Mouse (Mus musculus) hindbrain, postnatal 0 days (tissue): Measurements from ENCODE around the gene Nelfb. TPM values are rescaled to one million over a fixed set of nuclear protein-coding genes. Genes with fewer than 3 reads are reported as not detected.
"Not testable (repeated sequence)": the region's sequence is repeated elsewhere in the genome, so short reads cannot be mapped to it uniquely, and the experiment has no call there.

Experiments used
- ATAC-seq: fragments of 200-750 bp; cut with Nextera tagmentation; 2 replicates; pipeline ENCODE4 v1.8.0; 2017; ENCODE audit warnings: mild to moderate bottlenecking, moderate TSS enrichment, moderate library complexity
- DNase-seq: peaks from one replicate; pipeline ENCODE4 v3.0.0-alpha.2; 2015; ENCODE audit warnings: low spot score
- H3K27ac ChIP-seq: fragments of 300-500 bp; sonication (generic); 2 replicates; pipeline ENCODE4 v1.5.1; 2014; ENCODE audit warnings: mild to moderate bottlenecking
- H3K27me3 ChIP-seq: fragments of 300-500 bp; sonication (generic); 2 replicates; pipeline ENCODE4 v1.6.1; 2014; ENCODE audit warnings: low read length, mixed read lengths; ENCODE audit not compliant: insufficient read depth
- H3K36me3 ChIP-seq: fragments of 300-500 bp; sonication (generic); 2 replicates; pipeline ENCODE4 v1.6.1; 2014; ENCODE audit warnings: low read length, mixed read lengths; ENCODE audit not compliant: insufficient read depth
- H3K4me1 ChIP-seq: fragments of 300-500 bp; sonication (generic); 2 replicates; pipeline ENCODE4 v1.6.1; 2014; ENCODE audit warnings: antibody characterized with exemption, low read length, mixed read lengths; ENCODE audit not compliant: insufficient read depth
- H3K4me2 ChIP-seq: fragments of 300-500 bp; sonication (generic); 2 replicates; pipeline ENCODE4 v1.6.1; 2014; ENCODE audit warnings: low read depth, mild to moderate bottlenecking, low read length, moderate library complexity, mixed read lengths
- H3K4me3 ChIP-seq: fragments of 300-500 bp; sonication (generic); 2 replicates; pipeline ENCODE4 v1.5.1; 2014; ENCODE audit warnings: low read length
- H3K9ac ChIP-seq: fragments of 300-500 bp; sonication (generic); replicated peaks from 2 replicates; pipeline ENCODE4 v1.6.1; 2014; ENCODE audit warnings: mild to moderate bottlenecking, low read length, moderate library complexity, mixed read lengths
- H3K9me3 ChIP-seq: fragments of 300-500 bp; sonication (generic); 2 replicates; pipeline ENCODE4 v1.6.1; 2016; ENCODE audit warnings: low read length, mixed read lengths
- CTCF ChIP-seq: IDR thresholded peaks from 2 replicates; pipeline ENCODE4 v1.5.1; 2016; ENCODE audit warnings: antibody characterized with exemption, control low read depth, low read depth
- WGBS: fragments of 180-500 bp; shearing (Covaris S2); extraction: QIAGEN DNeasy Blood & Tissue Kit; methylation state at CpG from one replicate; pipeline ENCODE4 v1.1.7; 2014; 5-methylcytosine and 5-hydroxymethylcytosine counted together
- polyA plus RNA-seq: library from polyadenylated mRNA; unstranded; fragments of >200 nt; fragmentation: Nextera tagmentation; extraction: Ambion mirVana; gene quantifications from 2 replicates; pipeline ENCODE4 v1.2.1, GENCODE M21; 2015
- total RNA-seq: library from RNA; depleted of rRNA; stranded (reverse); fragments of >200 nt; gene quantifications from 2 replicates; pipeline ENCODE4 v1.2.3, GENCODE M21; 2014; rRNA removed

The Nelfb gene
- 90.3 and 117 TPM in 2 replicates for total RNA-seq
- polyA plus RNA-seq: 82.0 and 82.8 TPM in 2 replicates

- Histone ChIP-seq H3K9ac (peak within 1 kb of the TSS; percentile 75), H3K9me3 (no peaks in the 10 kb centered on the region), H3K27me3 (no peaks in the 10 kb centered on the region), H3K36me3 (peaks cover 13% of the 10 kb centered on the region; the same call in 1 of the 2 replicates), H3K4me2 (peak within 1 kb of the TSS; percentile 92), H3K27ac (peak within 1 kb of the TSS; percentile 93), H3K4me1 (peaks cover 14% of the 10 kb centered on the region), H3K4me3 (peak within 1 kb of the TSS; percentile 92)
- DNase-seq (peak; percentile 92), ATAC-seq (peak; percentile 95)
- TF ChIP-seq CTCF: no peak
- under 1% methylated on average over 44 of the region's 44 CpGs for WGBS
Measured at GRCm38 (mm10) chr2:25211121-25211670, at the start of gene Nelfb. Gene Nelfb (minus strand): TSS chr2:25211489.

GRCm38 (mm10) chr2:25258887-25259286, 47.6 kb upstream of the Nelfb start:
- Histone ChIP-seq H3K4me2 (no peak overlapping the region), H3K4me1 (peaks cover 18% of the 10 kb centered on the region), H3K9ac (no peak overlapping the region), H3K4me3 (no peak overlapping the region), H3K9me3 (no peaks in the 10 kb centered on the region), H3K27me3 (no peaks in the 10 kb centered on the region), H3K36me3 (no peaks in the 10 kb centered on the region), H3K27ac (no peak overlapping the region)
- peak; percentile 60 for TF ChIP-seq CTCF
- 67% methylated on average over 2 of the region's 2 CpGs for WGBS
- no peak for DNase-seq
- ATAC-seq: no peak

DNA sequence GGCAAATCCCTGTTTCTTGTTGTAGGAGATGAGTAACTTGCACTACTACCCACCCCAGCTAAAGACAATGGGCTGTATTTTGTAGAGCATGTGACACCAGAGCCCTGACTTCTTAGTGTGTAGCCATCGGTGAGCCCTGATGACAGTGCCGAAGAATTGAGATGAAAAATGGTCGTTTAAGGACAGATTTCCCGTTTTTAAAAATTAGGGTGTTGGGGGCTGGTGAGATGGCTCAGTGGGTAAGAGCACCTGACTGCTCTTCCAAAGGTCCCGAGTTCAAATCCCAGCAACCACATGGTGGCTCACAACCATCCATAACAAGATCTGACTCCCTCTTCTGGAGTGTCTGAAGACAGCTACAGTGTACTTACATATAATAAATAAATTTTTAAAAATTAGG, 46.0 kb upstream of the Nelfb start:
- not testable (repeated sequence) for H3K27me3 ChIP-seq, H3K4me2 ChIP-seq, DNase-seq, ATAC-seq, H3K36me3 ChIP-seq, H3K27ac ChIP-seq, H3K4me3 ChIP-seq, H3K9ac ChIP-seq, H3K9me3 ChIP-seq
- WGBS: 87% methylated on average over 5 of the region's 5 CpGs
- peaks cover 13% of the 10 kb centered on the region for H3K4me1 ChIP-seq

GRCm38 (mm10) chr2:25256443-25257109, 45.3 kb upstream of the Nelfb start:
- Histone ChIP-seq H3K9ac (peak overlapping the region; percentile 79), H3K4me1 (peaks cover 13% of the 10 kb centered on the region), H3K4me3 (peak overlapping the region; percentile 89), H3K4me2 (peak overlapping the region; percentile 76)
- H3K36me3 ChIP-seq, DNase-seq, H3K27ac ChIP-seq, ATAC-seq, H3K9me3 ChIP-seq, H3K27me3 ChIP-seq: not testable (repeated sequence)
- 57% methylated on average over 11 of the region's 12 CpGs for WGBS
- TF ChIP-seq CTCF: peak; percentile 44

- 0% methylated on average over 39 of the region's 39 CpGs for WGBS
- H3K36me3 ChIP-seq: peaks cover 10% of the 10 kb centered on the region; the same call in 1 of the 2 replicates
- peak within 1 kb of the TSS; percentile 89 for H3K4me3 ChIP-seq
- H3K4me2 ChIP-seq: peak within 1 kb of the TSS; percentile 76
- H3K27ac ChIP-seq: peak within 1 kb of the TSS; percentile 84
- H3K9ac ChIP-seq: peak within 1 kb of the TSS; percentile 79
- no peaks in the 10 kb centered on the region for H3K9me3 ChIP-seq
- H3K4me1 ChIP-seq: peaks cover 13% of the 10 kb centered on the region
- DNase-seq: peak; percentile 94
- ATAC-seq: peak; percentile 91
- TF ChIP-seq CTCF: no peak
- H3K27me3 ChIP-seq: no peaks in the 10 kb centered on the region
Measured at GRCm38 (mm10) chr2:25255284-25255779, 44.0 kb upstream of the Nelfb start, which contains the start of gene Tmem203. Gene Tmem203 (plus strand): TSS chr2:25255439.

DNA sequence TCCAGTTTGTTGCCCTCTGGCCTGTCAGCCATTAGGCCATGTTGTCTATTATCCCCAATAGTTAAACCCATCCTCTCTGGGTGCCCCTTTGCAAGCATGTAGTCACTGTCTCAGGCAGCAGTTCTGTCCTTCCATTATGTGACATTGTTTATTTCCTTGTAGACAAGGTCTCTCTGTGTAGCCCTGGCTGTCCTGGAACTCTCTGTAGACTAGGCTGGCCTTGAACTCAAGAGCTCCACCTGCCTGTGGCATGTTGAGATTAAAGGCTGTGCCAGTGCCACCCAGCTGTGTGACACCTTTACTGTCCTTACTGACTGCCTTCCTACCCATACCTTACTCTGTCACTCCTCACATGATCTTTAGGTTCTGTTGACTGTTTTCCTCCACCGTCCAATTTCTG, 41.0 kb upstream of the Nelfb start:
- H3K4me3 ChIP-seq: no peak overlapping the region
- no peaks in the 10 kb centered on the region for H3K9me3 ChIP-seq
- H3K27ac ChIP-seq: no peak overlapping the region
- no peak for ATAC-seq
- peak; percentile 54 for TF ChIP-seq CTCF
- H3K4me2 ChIP-seq: no peak overlapping the region
- H3K4me1 ChIP-seq: peaks cover 13% of the 10 kb centered on the region
- H3K27me3 ChIP-seq: no peaks in the 10 kb centered on the region
- no peak overlapping the region for H3K9ac ChIP-seq
- WGBS: 85% methylated on average over 1 of the region's 1 CpGs
- no peak for DNase-seq
- H3K36me3 ChIP-seq: peaks cover 10% of the 10 kb centered on the region; the same call in 1 of the 2 replicates
